Mouse (Mus musculus) cerebellum, adult 2 months (tissue): Measurements from ENCODE around the gene Aanat.

ENCODE experiments used
- CTCF ChIP-seq: fragments of 200-500 bp; IDR thresholded peaks from 2 replicates; pipeline ENCODE4 v1.5.1; 2011; ENCODE audit warnings: low read depth, mild to moderate bottlenecking, control low read depth, low read length, moderate library complexity, borderline replicate concordance; ENCODE audit not compliant: insufficient read depth
- POLR2A ChIP-seq: fragments of 200-500 bp; IDR thresholded peaks from 2 replicates; pipeline ENCODE4 v1.6.1; 2011; ENCODE audit warnings: low read length, control low read depth, borderline replicate concordance; ENCODE audit not compliant: insufficient read depth

DNA sequence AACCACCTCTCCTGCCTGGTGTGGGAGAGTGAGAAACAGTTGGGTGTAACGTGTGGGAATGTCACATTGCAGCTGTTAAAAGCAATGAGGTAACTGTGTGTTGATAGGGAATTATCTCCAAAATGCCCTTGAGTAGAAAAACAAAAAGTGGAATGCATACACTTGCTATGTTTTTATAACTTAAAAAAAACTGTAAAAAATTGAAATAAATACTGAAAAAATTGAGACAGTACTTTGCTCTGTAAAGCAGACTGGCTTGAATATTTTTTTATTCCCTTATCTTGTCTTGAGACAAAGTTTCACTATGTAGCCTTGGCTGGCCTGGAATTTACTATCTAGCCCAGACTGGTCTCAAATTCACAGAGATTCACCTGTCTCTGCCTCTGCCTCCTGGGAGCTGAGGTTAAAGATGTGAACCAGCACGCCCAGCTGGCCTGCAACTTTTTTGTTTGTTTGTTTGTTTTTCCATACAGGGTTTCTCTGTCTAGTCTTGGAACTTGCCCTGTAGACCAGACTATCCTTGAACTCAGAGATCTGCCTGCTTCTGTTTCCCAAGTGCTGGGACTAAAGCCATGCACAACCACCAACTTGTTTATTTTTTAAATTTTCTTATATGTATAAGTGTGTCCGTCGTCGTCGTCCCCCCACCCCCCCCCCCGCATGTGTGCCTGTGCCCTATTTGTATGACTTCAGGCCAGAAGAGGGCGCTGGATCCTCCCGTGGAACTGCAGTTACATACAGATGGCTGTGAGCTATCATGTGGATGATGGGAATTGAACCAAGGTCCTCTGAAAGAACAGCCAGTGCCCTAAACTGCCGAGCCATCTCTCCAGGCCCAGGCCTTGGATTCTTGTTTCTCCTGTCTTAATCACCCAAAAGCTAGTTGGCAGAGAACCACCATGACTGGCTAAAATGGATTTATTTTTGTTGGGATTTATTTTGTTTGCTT lies 41.1 kb downstream of the Aanat start:
- TF ChIP-seq CTCF, result no peak
- TF ChIP-seq POLR2A, result no peak
